Mouse (Mus musculus): ENCODE results near the gene Tcte1. TPM values are rescaled to one million over a fixed set of nuclear protein-coding genes. Genes with fewer than 3 reads are reported as not detected.

Tcte1 gene
- total RNA-seq, 1 experiment: 0.09 TPM

DNA sequence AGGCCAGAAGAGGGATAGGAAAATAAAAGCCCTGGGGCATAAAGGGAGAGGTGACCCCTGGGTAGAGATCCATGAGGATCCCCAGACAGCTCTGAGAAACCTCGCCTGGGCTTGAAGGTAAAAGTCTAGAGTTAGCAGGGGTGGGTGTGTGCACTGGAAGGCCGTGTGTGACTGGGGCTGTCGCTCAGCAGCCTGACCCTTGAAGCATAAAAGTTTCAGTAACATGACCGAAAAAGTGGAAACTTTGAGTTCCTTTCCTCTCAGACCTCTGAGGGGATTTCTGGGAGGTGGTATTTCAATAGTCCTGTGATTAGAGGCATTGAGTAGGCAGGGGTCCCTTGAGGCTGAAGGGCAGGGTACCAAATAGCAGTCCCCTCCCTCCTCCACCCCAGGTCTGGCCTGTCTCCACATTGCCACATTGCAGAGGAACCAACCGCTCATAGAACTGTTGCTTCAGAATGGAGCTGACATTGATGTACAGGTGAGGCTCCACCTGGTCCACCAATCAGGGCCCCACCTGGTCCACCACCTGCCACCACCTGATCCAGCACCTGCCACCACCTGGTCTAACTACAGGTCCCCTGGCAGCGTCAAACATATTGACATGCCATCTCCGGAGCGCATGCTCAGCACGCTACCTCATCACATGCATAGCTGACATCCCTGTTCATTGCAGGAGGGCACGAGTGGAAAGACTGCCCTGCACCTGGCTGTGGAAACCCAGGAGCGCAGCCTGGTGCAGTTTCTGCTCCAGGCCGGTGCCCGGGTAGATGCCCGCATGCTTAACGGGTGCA is 36.7 kb downstream of the Tcte1 start:
- TF ChIP-seq MAFK (IDR thresholded peaks at IDR 0.05; ENCODE audit: insufficient read depth, low read depth, low read length) (no peak), ZC3H11A (IDR thresholded peaks at IDR 0.05; ENCODE audit: borderline replicate concordance, low read depth, low read length) (no peak), ZNF384 (IDR thresholded peaks at IDR 0.05; ENCODE audit: low read depth, low read length) (no peak), CHD2 (IDR thresholded peaks at IDR 0.05; ENCODE audit: low read depth, low read length) (no peak), HCFC1 (IDR thresholded peaks at IDR 0.05; ENCODE audit: borderline replicate concordance, insufficient read depth, low read length) (no peak)
- H3K36me3 ChIP-seq (ENCODE audit: control insufficient read depth, insufficient read depth, low read length, poor library complexity, severe bottlenecking): no peaks in the 10 kb centered on the region
- H3K4me3 ChIP-seq (ENCODE audit: insufficient read depth in 1 of 2, low read depth in 1 of 2, low read length in 2 of 2, poor library complexity in 1 of 2, severe bottlenecking in 1 of 2): no peak overlapping the region
- in situ Hi-C loops (cut with MboI; ENCODE audit: low sequenced_read_pairs in 2 of 2, unreplicated experiment in 2 of 2): loop anchor here (10.0 kb wide), 1 partner anchor 85 kb away; the partner anchor contains the start of gene Spats1 (in 2 of the 2)
- peaks cover 4 to 5% of the 10 kb centered on the region in 2 experiments; a peak in 3 of 4 replicates for H3K4me1 ChIP-seq (ENCODE audit: control insufficient read depth in 2 of 2, insufficient read depth in 2 of 2, low read length in 2 of 2, poor library complexity in 1 of 2)
- no peak overlapping the region for H3K27ac ChIP-seq (ENCODE audit: insufficient read depth, low read depth, low read length, poor library complexity, severe bottlenecking)
- H3K9ac ChIP-seq (ENCODE audit: insufficient read depth, low read depth, low read length, poor library complexity, severe bottlenecking): no peak overlapping the region
- DNase-seq (ENCODE audit: low read depth, low spot score): no peak
- no peaks in the 10 kb centered on the region for H3K9me3 ChIP-seq (ENCODE audit: control insufficient read depth, insufficient read depth, low read depth, low read length)

DNA sequence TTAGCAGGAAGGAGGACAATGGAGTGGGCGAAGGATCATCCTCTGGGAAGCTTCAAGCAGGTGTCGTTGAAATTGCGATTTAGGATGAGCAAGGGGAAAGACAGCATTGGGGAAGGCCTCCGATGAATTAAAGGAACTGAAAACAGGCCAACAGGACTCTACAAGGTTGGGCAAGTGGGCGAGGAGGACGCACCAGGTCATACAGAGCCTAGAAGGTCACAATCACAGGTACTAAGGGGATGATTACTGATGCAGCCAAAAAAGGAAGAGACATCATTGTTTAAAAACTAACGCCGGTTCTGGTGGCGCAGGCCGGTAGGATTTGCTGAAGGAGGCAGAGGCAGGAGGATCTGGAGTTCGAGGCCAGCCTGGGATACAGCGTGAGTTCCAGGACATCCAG is 40.0 kb downstream of the Tcte1 start:
- no peak for DNase-seq (ENCODE audit: low read depth, low spot score)
- no peak for TF ChIP-seq CHD2 (IDR thresholded peaks at IDR 0.05; ENCODE audit: low read depth, low read length)
- no peak for TF ChIP-seq ZC3H11A (IDR thresholded peaks at IDR 0.05; ENCODE audit: borderline replicate concordance, low read depth, low read length)
- no peak for TF ChIP-seq ZNF384 (IDR thresholded peaks at IDR 0.05; ENCODE audit: low read depth, low read length)
- no peak for TF ChIP-seq MAFK (IDR thresholded peaks at IDR 0.05; ENCODE audit: insufficient read depth, low read depth, low read length)
- TF ChIP-seq HCFC1 (IDR thresholded peaks at IDR 0.05; ENCODE audit: borderline replicate concordance, insufficient read depth, low read length): no peak
- Histone ChIP-seq H3K4me1 (ENCODE audit: control insufficient read depth in 2 of 2, insufficient read depth in 2 of 2, low read length in 2 of 2, poor library complexity in 1 of 2) (peaks cover 1 to 7% of the 10 kb centered on the region in 2 experiments; a peak in 3 of 4 replicates), H3K36me3 (ENCODE audit: control insufficient read depth, insufficient read depth, low read length, poor library complexity, severe bottlenecking) (peaks cover 30% of the 10 kb centered on the region), H3K4me3 (ENCODE audit: insufficient read depth in 1 of 2, low read depth in 1 of 2, low read length in 2 of 2, poor library complexity in 1 of 2, severe bottlenecking in 1 of 2) (peak overlapping the region in 1 of 2 experiments; percentile 80; a peak in 1 of 4 replicates), H3K9ac (ENCODE audit: insufficient read depth, low read depth, low read length, poor library complexity, severe bottlenecking) (no peak overlapping the region), H3K9me3 (ENCODE audit: control insufficient read depth, insufficient read depth, low read depth, low read length) (no peaks in the 10 kb centered on the region), H3K27ac (ENCODE audit: insufficient read depth, low read depth, low read length, poor library complexity, severe bottlenecking) (no peak overlapping the region)
- in situ Hi-C loops (cut with MboI; ENCODE audit: low sequenced_read_pairs in 2 of 2, unreplicated experiment in 2 of 2): no loop called here

DNA sequence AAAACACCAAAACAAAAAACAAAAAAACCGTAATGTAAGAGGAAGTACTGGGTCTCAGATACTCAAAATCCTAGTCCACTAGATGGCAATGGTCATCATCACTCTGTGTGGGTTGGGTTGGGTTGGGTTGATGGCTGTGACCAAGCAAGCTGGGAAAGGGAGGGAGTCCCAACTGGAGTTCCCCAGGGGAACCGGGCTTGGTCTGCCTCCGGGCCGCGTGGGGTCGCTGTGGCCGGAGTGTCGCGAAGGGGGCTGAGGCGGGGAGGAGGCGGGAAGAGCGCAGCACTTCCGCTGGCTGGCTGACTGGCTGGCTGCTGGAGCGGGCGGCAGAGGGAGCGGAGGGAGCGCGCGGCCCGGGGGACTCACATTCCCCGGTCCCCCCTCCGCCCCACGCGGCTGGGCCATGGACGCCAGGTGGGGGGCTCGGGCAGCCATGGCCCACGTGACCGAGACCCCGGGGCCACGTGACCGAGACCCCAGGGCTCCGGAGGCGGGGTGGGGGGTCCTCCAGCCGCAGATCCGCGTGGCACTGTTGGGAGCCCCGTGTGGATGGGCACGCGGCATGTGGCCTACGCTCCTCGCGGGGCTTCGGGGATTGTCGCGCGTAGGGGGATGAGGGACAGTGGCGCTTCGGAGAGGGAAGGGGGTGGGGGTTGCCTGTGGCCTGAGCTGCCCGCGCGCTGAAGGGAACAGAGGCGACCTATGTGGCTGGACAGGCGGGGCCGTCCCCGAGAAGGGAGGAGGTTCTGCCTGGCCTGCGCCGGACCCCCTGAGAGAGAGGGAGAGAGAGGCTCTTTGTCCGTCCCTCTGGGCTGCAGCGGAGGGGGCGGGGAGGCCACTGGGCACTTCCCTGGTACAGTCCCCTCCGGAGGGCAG is 40.7 kb downstream of the Tcte1 start, which contains the start of gene Slc35b2:
Gene Slc35b2 (plus strand): TSS at position 220 of the 876 bp plus-strand sequence.
- Histone ChIP-seq H3K36me3 (ENCODE audit: control insufficient read depth, insufficient read depth, low read length, poor library complexity, severe bottlenecking) (peaks cover 37% of the 10 kb centered on the region), H3K4me3 (ENCODE audit: insufficient read depth in 1 of 2, low read depth in 1 of 2, low read length in 2 of 2, poor library complexity in 1 of 2, severe bottlenecking in 1 of 2) (peak within 1 kb of the TSS; percentile 79 to 80), H3K9ac (ENCODE audit: insufficient read depth, low read depth, low read length, poor library complexity, severe bottlenecking) (peak within 1 kb of the TSS; percentile 86), H3K9me3 (ENCODE audit: control insufficient read depth, insufficient read depth, low read depth, low read length) (no peaks in the 10 kb centered on the region), H3K27ac (ENCODE audit: insufficient read depth, low read depth, low read length, poor library complexity, severe bottlenecking) (peak within 1 kb of the TSS; percentile 74), H3K4me1 (ENCODE audit: control insufficient read depth in 2 of 2, insufficient read depth in 2 of 2, low read length in 2 of 2, poor library complexity in 1 of 2) (peaks cover under 1 to 7% of the 10 kb centered on the region in 2 experiments; a peak in 3 of 4 replicates)
- TF ChIP-seq ZNF384 (IDR thresholded peaks at IDR 0.05; ENCODE audit: low read depth, low read length): peak; percentile 86
- TF ChIP-seq HCFC1 (IDR thresholded peaks at IDR 0.05; ENCODE audit: borderline replicate concordance, insufficient read depth, low read length): no peak
- no peak for DNase-seq (ENCODE audit: low read depth, low spot score)
- in situ Hi-C loops (cut with MboI; ENCODE audit: low sequenced_read_pairs in 2 of 2, unreplicated experiment in 2 of 2): no loop called here

DNA sequence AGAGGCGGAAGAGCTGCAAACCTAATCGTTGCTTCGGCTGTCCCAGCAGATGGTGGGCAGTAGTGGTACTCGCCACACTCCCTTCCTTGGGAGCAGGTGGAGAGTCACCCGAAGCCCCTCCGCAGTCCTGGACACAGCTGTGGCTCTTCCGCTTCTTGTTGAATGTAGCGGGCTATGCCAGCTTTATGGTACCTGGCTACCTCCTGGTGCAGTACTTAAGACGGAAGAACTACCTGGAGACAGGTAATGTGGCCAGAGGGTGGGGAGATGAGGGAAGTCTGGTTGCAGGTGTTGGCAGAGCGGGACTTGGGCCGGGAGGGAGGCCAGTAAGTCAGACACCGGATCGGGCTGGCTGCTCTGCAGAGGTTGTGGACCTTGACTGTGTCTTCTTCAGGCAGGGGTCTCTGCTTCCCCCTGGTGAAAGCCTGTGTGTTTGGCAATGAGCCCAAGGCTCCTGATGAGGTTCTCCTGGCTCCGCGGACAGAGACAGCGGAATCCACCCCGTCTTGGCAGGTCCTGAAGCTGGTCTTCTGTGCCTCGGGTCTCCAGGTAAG is 41.4 kb downstream of the Tcte1 start:
- in situ Hi-C loops (cut with MboI; ENCODE audit: low sequenced_read_pairs in 2 of 2, unreplicated experiment in 2 of 2): no loop called here

More for the DNA sequence above, 41.4 kb downstream of the Tcte1 start:
- Histone ChIP-seq H3K27ac (ENCODE audit: insufficient read depth, low read depth, low read length, poor library complexity, severe bottlenecking) (peak overlapping the region; percentile 74; the same call in 1 of the 2 replicates), H3K36me3 (ENCODE audit: control insufficient read depth, insufficient read depth, low read length, poor library complexity, severe bottlenecking) (peaks cover 44% of the 10 kb centered on the region), H3K4me3 (ENCODE audit: insufficient read depth in 1 of 2, low read depth in 1 of 2, low read length in 2 of 2, poor library complexity in 1 of 2, severe bottlenecking in 1 of 2) (peak overlapping the region; percentile 79 to 80), H3K9me3 (ENCODE audit: control insufficient read depth, insufficient read depth, low read depth, low read length) (no peaks in the 10 kb centered on the region), H3K9ac (ENCODE audit: insufficient read depth, low read depth, low read length, poor library complexity, severe bottlenecking) (peak overlapping the region; percentile 86), H3K4me1 (ENCODE audit: control insufficient read depth in 2 of 2, insufficient read depth in 2 of 2, low read length in 2 of 2, poor library complexity in 1 of 2) (peaks cover 0 to 3% of the 10 kb centered on the region in 2 experiments; a peak in 1 of 4 replicates)
- no peak for DNase-seq (ENCODE audit: low read depth, low spot score)
- TF ChIP-seq CHD2 (IDR thresholded peaks at IDR 0.05; ENCODE audit: low read depth, low read length) (no peak), ZNF384 (IDR thresholded peaks at IDR 0.05; ENCODE audit: low read depth, low read length) (no peak), MAFK (IDR thresholded peaks at IDR 0.05; ENCODE audit: insufficient read depth, low read depth, low read length) (no peak), ZC3H11A (IDR thresholded peaks at IDR 0.05; ENCODE audit: borderline replicate concordance, low read depth, low read length) (no peak), HCFC1 (IDR thresholded peaks at IDR 0.05; ENCODE audit: borderline replicate concordance, insufficient read depth, low read length) (no peak)

All from ES-E14 (cell line).